ENCODE assay signal across 16 mouse cellular contexts in the genomic region with DNA sequence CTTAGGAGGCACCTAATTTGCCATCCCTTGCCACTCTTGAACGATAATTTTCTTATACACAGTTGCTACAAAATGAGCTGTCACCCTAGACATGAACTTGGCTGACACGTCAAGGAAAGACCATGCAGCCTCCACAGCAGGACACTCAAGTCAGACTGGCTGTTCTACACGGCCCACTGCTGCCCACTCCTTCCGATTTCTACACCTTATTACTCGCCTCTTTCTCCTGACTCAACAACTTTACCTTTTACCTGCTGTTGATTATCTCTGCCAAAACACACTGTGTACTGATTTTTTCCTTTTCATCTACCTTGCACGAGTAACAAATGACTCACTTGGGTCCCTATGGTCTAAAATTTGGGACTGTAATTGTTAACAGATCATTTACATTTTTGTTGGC.
"Had no signal": no experiment of that assay in that cellular context is flagged by ENCODE, and none has a peak within 500 bp of the region (broad histone marks: within the 10 kb centered on the region; RNA-seq: fewer than 3 reads in every experiment).

No protein-coding gene starts in this region.

- H3K27me3 ChIP-seq: liver, embryonic 12.5 days; liver, embryonic 15.5 days; midbrain, embryonic 12.5 days; midbrain, embryonic 15.5 days; neural tube, embryonic 12.5 days; neural tube, embryonic 15.5 days; stomach, embryonic 15.5 days had no signal

- H3K9ac ChIP-seq: liver, embryonic 12.5 days; liver, embryonic 15.5 days; midbrain, embryonic 12.5 days; midbrain, embryonic 15.5 days; neural tube, embryonic 12.5 days; neural tube, embryonic 15.5 days; stomach, embryonic 15.5 days had no signal

- ATAC-seq: intestine, postnatal 0 days; liver, embryonic 12.5 days; midbrain, embryonic 15.5 days had no signal

- H3K4me1 ChIP-seq: liver, embryonic 12.5 days; liver, embryonic 15.5 days; stomach, embryonic 15.5 days had no signal

- H3K27ac ChIP-seq: left cerebral cortex, adult 2 months; liver, embryonic 12.5 days; liver, embryonic 15.5 days; macrophage; midbrain, embryonic 12.5 days; midbrain, embryonic 15.5 days; neural tube, embryonic 12.5 days; neural tube, embryonic 15.5 days; stomach, embryonic 15.5 days had no signal

- DNase-seq: layer of hippocampus, postnatal 36 days; liver; lung, adult 2 months; right cerebral cortex, adult 18-20 months; right cerebral cortex, postnatal 4 days; thymus, postnatal 25 days had no signal

- H3K9me3 ChIP-seq: liver, embryonic 12.5 days; liver, embryonic 15.5 days; midbrain, embryonic 12.5 days; midbrain, embryonic 15.5 days; neural tube, embryonic 12.5 days; neural tube, embryonic 15.5 days; stomach, embryonic 15.5 days had no signal

- H3K36me3 ChIP-seq: liver, embryonic 12.5 days; liver, embryonic 15.5 days; midbrain, embryonic 12.5 days; midbrain, embryonic 15.5 days; neural tube, embryonic 12.5 days; neural tube, embryonic 15.5 days; stomach, embryonic 15.5 days had no signal

- H3K4me3 ChIP-seq: left cerebral cortex, adult 2 months; liver, embryonic 12.5 days; liver, embryonic 15.5 days; midbrain, embryonic 12.5 days; midbrain, embryonic 15.5 days; neural tube, embryonic 12.5 days; neural tube, embryonic 15.5 days; stomach, embryonic 15.5 days had no signal

- H3K4me2 ChIP-seq: liver, embryonic 12.5 days; liver, embryonic 15.5 days; midbrain, embryonic 12.5 days; midbrain, embryonic 15.5 days; neural tube, embryonic 12.5 days; neural tube, embryonic 15.5 days; stomach, embryonic 15.5 days had no signal
